Mouse (Mus musculus) midbrain, embryonic 15.5 days (tissue): ENCODE results near the gene Nudt16l1. TPM values are rescaled to one million over a fixed set of nuclear protein-coding genes. Genes with fewer than 3 reads are reported as not detected.

Experiments used
- ATAC-seq: fragments of 200-750 bp; cut with Nextera tagmentation; replicated peaks from 2 replicates; pipeline ENCODE4 v1.8.0; 2017; ENCODE audit warnings: moderate TSS enrichment
- H3K27ac ChIP-seq: fragments of 300-500 bp; sonication (generic); 2 replicates; pipeline ENCODE4 v1.5.1; 2015; ENCODE audit warnings: mild to moderate bottlenecking, inconsistent platforms
- H3K27me3 ChIP-seq: fragments of 300-500 bp; sonication (generic); replicated peaks from 2 replicates; pipeline ENCODE4 v1.6.1; 2015; ENCODE audit warnings: inconsistent platforms
- H3K36me3 ChIP-seq: fragments of 300-500 bp; sonication (generic); replicated peaks from 2 replicates; pipeline ENCODE4 v1.6.1; 2015; ENCODE audit warnings: inconsistent platforms
- H3K4me1 ChIP-seq: fragments of 300-500 bp; sonication (generic); 2 replicates; pipeline ENCODE4 v1.6.1; 2015; ENCODE audit warnings: inconsistent platforms
- H3K4me2 ChIP-seq: fragments of 300-500 bp; sonication (generic); 2 replicates; pipeline ENCODE4 v1.6.1; 2015; ENCODE audit warnings: inconsistent platforms, mild to moderate bottlenecking, moderate library complexity
- H3K4me3 ChIP-seq: fragments of 300-500 bp; sonication (generic); 2 replicates; pipeline ENCODE4 v1.5.1; 2015; ENCODE audit warnings: mild to moderate bottlenecking, inconsistent platforms
- H3K9ac ChIP-seq: fragments of 300-500 bp; sonication (generic); 2 replicates; pipeline ENCODE4 v1.6.1; 2015; ENCODE audit warnings: mild to moderate bottlenecking, inconsistent platforms
- H3K9me3 ChIP-seq: fragments of 300-500 bp; sonication (generic); 2 replicates; pipeline ENCODE4 v1.6.1; 2016; ENCODE audit warnings: inconsistent platforms
- WGBS: fragments of 180-500 bp; shearing (Covaris S2); methylation state at CpG from one replicate; pipeline ENCODE4 v1.1.7; 2015; ENCODE audit warnings: mixed read lengths; 5-methylcytosine and 5-hydroxymethylcytosine counted together
- polyA plus RNA-seq: library from polyadenylated mRNA; unstranded; fragments of >200 nt; fragmentation: Nextera tagmentation; extraction: Ambion mirVana; gene quantifications from 2 replicates; pipeline ENCODE4 v1.2.1, GENCODE M21; 2015

The Nudt16l1 gene
- polyA plus RNA-seq, result 123 and 132 TPM in 2 replicates

DNA sequence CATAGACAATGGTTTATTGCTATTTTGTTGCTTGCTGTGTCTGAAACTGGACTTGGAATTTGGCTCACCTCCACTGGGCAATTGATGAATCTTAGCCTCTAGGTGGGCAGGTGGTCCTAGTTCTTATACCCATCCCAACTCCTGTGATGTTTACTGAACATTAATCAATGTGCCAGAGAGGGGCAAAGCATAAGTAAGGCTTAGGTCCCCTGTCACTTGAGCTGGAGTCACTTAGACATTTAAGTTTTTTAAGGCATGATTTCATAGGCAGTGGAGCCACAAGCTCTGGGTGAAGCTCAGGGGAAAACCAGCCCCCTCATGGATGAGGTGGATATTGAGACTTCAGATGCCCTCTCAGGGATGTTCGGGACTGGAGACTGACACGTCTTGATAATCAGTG is at the start of gene Nudt16l1:
Nudt16l1 (plus strand) TSS at position 301 of the 400 bp plus-strand sequence.
- Histone ChIP-seq H3K4me3 (peak within 1 kb of the TSS; percentile 95), H3K4me1 (peaks cover 11% of the 10 kb centered on the region), H3K9me3 (no peaks in the 10 kb centered on the region), H3K4me2 (peak within 1 kb of the TSS; percentile 97), H3K9ac (peak within 1 kb of the TSS; percentile 98), H3K27ac (peak within 1 kb of the TSS; percentile 87), H3K27me3 (no peaks in the 10 kb centered on the region), H3K36me3 (peaks cover 31% of the 10 kb centered on the region)
- no peak for ATAC-seq
- 11% methylated on average over 2 of the region's 2 CpGs for WGBS

DNA sequence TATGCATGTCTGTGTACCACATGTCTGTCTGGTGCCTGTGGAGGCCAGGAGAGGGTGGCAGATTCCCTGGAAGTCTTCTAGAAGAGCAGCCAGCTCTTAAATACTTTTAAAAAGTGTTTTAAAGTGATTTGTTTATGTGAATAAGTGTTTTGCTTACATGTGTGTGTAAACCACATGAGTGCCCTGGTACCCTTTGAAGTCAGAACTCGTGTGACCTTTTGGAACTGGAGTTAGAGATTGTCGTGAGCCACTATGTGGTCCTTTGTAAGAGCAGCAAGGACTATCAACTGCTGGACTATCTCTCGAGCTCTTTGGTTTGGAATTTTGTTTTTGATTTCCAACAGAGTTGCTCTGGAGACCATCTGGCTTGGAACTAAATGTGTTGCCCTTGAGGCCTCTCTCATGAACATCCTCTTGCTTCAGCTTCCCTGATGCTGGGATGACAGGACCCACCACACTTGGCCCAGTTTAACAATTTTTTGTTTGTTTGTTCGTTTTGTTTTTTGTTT is 48.3 kb upstream of the Nudt16l1 start:
- no peaks in the 10 kb centered on the region for H3K9me3 ChIP-seq
- WGBS, result 80% methylated on average over 4 of the region's 4 CpGs
- peaks cover 36% of the 10 kb centered on the region for H3K4me1 ChIP-seq
- H3K36me3 ChIP-seq, result no peaks in the 10 kb centered on the region
- no peak for ATAC-seq
- no peak overlapping the region for H3K4me2 ChIP-seq
- H3K27me3 ChIP-seq, result no peaks in the 10 kb centered on the region
- H3K4me3 ChIP-seq, result no peak overlapping the region
- no peak overlapping the region for H3K27ac ChIP-seq
- H3K9ac ChIP-seq, result no peak overlapping the region

DNA sequence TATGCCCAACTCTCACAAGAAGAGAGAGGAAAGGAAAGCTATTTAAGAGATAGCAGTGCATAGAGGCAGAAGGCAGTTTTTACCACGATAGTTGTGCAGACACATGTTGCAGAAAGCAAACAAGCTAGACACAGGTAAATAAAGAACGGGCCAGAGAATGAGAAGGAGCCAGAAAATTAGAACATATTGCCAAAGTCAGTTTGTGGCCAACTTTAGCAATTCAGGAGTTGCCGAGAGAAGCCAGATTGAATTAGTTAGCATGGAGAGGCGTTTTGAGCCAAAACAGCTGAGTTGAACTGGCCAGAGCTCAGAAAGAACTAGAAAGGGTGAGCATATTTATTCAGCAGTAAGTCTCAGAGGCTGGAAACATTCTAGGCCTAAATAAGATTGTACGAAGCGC is 46.4 kb upstream of the Nudt16l1 start:
- no peak overlapping the region for H3K4me3 ChIP-seq
- WGBS, result 90% methylated on average over 6 of the region's 6 CpGs
- ATAC-seq, result no peak
- no peak overlapping the region for H3K9ac ChIP-seq
- H3K36me3 ChIP-seq, result no peaks in the 10 kb centered on the region
- peaks cover 30% of the 10 kb centered on the region for H3K4me1 ChIP-seq
- no peak overlapping the region for H3K27ac ChIP-seq
- no peaks in the 10 kb centered on the region for H3K9me3 ChIP-seq
- H3K4me2 ChIP-seq, result no peak overlapping the region
- no peaks in the 10 kb centered on the region for H3K27me3 ChIP-seq

DNA sequence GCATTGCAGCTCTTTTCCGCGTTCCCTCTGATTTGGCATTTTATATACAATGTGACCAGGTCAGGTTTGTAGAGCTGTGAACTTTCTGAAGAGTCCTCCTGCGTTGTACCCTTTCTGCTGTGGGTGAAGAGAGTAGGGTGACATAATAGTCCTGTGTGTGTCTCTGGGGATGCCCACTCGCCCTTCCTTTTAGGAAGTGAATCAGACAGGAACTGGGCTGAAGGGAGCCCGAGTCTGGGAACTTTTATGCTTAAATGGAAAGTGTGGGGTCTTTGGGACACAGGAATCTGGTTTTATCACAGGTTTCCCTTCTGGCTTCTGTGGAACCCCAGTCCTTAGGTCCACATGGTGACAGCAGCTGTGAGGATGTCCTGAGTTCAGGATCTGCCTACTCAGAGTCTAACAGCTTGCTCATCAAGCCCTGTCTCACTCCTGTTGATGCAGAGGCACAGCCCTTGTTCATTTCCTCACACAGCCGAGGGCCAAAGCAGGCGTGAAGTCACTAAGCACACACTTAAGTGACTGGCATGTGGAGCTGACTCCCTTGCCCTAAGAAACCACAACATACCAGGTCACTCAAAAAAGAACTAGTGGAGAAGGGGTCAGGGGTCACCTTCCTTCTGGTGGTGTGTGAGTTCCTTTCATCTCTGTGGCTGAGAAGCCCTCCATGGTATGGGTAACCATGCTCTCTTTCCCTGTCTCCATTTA is 44.2 kb upstream of the Nudt16l1 start:
- Histone ChIP-seq H3K4me3 (no peak overlapping the region), H3K27ac (no peak overlapping the region), H3K4me2 (no peak overlapping the region), H3K27me3 (no peaks in the 10 kb centered on the region), H3K9me3 (no peaks in the 10 kb centered on the region), H3K9ac (no peak overlapping the region), H3K36me3 (no peaks in the 10 kb centered on the region), H3K4me1 (peaks cover 13% of the 10 kb centered on the region)
- no peak for ATAC-seq
- 87% methylated on average over 7 of the region's 7 CpGs for WGBS

DNA sequence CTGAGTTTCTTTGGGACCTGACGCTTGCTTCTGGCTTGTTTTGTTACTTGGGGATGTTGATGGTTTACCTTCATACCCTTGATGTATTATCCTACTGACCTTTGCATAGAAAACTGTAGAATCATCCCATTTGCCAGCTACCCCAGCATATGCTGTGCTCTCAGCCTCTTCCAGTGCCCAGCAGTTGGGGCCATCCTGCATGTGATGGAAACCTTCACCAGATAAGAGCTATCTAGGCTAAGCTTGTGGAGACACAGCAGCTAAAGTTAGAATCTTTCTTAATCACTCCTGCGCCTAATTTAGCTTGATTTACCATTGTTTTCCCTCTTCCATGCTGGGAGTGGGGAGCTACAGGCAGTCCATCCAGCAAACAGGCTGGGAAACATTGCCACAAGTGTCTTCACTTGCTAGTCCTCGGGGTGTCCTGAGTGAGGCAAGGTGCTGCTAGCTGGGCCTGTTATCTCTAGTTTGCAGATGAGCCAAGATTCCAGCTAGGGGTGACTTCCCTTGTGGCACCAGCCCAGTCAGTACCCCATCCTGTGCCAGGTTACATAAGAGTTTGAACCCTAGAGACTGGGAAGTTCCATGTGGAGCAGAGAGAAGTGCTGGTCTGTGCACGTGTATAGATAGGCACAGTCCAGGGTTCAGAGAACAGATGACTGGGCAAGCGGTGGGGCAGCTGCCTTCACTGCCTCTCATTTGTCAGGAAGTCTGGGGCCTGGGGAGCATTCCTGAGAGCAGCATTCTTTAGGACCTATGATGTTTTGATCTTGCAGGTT is 42.1 kb upstream of the Nudt16l1 start:
- Histone ChIP-seq H3K4me1 (0 out of 2 replicates have a peak, but pooled peaks cover 5% of the 10 kb centered on the region), H3K9me3 (no peaks in the 10 kb centered on the region), H3K27ac (no peak overlapping the region), H3K4me3 (no peak overlapping the region), H3K36me3 (no peaks in the 10 kb centered on the region), H3K9ac (no peak overlapping the region), H3K4me2 (no peak overlapping the region), H3K27me3 (no peaks in the 10 kb centered on the region)
- WGBS, result 77% methylated on average over 5 of the region's 5 CpGs
- 0 out of 2 replicates have a peak, but pooled peaks have one; percentile 24 for ATAC-seq

DNA sequence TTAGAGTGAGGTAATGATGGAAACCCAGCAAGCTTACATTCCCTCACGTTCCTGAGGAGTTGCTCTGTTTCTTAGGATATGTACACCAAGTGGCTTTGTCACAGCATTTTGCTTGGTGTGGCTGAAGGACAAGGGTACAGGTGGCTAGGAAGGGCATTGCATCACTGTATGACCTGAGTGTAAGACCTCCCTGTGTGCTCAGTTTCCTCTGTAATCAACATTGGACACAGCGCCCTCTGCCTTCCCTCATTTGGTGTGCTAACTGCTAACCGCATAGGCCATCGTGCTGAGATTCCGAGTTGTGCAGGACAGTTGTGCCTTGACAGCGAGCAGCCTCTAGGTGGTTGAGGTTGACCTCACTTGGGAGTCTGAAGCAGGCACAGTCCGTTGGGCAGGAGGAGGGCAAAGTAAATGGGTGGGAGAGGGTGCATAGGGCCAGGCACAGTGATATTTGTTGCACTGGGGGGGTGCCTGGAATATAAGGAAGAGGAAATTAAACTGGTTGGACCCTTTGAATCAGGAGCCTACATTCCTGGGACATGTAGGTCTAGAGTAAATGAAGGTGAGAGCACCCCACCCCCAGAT is 41.3 kb upstream of the Nudt16l1 start:
- H3K27ac ChIP-seq, result no peak overlapping the region
- no peak overlapping the region for H3K4me3 ChIP-seq
- no peaks in the 10 kb centered on the region for H3K36me3 ChIP-seq
- no peak overlapping the region for H3K4me2 ChIP-seq
- 0 out of 2 replicates have a peak, but pooled peaks cover 5% of the 10 kb centered on the region for H3K4me1 ChIP-seq
- H3K9me3 ChIP-seq, result no peaks in the 10 kb centered on the region
- no peak overlapping the region for H3K9ac ChIP-seq
- ATAC-seq, result no peak
- 61% methylated on average over 7 of the region's 7 CpGs for WGBS
- H3K27me3 ChIP-seq, result no peaks in the 10 kb centered on the region

DNA sequence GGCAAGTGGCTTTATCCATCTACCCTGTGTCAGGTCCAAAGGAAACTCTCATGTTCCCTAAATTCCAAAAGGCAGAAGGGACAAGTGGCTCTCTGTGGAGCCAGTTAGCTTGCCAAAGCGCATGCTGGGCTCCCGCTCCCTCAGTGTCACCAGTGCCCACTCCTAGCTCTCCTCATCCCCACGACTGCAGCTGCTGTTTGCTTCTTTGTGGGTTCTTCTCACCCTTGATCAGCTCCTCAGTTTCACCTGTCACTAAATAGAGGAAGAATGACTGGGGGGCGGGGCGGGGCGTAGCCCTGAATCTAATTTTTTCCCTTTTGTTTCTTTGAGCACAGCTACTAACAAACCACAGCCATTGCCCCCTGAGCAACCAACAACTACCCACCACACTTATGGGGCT is 39.7 kb upstream of the Nudt16l1 start:
- Histone ChIP-seq H3K4me1 (0 out of 2 replicates have a peak, but pooled peaks cover 5% of the 10 kb centered on the region), H3K4me2 (no peak overlapping the region), H3K36me3 (no peaks in the 10 kb centered on the region), H3K9ac (no peak overlapping the region), H3K4me3 (no peak overlapping the region), H3K27ac (no peak overlapping the region), H3K27me3 (no peaks in the 10 kb centered on the region), H3K9me3 (no peaks in the 10 kb centered on the region)
- ATAC-seq, result no peak
- 85% methylated on average over 6 of the region's 6 CpGs for WGBS

DNA sequence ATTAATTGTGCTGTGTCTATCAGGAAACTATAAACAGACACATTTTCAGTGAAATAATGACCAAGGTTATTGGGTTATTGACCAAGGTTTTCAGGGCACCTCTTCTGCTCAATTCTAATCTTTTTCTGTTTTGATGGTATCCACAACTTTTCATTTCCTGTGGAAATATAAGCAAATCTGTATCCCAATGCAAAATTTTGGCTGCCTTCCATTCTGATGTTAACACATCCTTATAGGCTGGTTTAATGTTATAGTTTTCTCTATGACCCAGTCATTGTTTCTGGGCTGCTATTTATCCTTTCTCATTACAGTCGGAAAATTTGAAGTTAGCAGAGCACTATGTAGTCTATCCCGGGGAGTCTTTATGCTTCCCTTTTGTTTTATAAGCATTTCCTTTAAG is 38.9 kb upstream of the Nudt16l1 start:
- Histone ChIP-seq H3K36me3 (no peaks in the 10 kb centered on the region), H3K27me3 (no peaks in the 10 kb centered on the region), H3K4me2 (no peak overlapping the region), H3K4me1 (0 out of 2 replicates have a peak, but pooled peaks cover 5% of the 10 kb centered on the region), H3K4me3 (no peak overlapping the region), H3K27ac (no peak overlapping the region), H3K9ac (no peak overlapping the region), H3K9me3 (no peaks in the 10 kb centered on the region)
- no peak for ATAC-seq
- 84% methylated on average over 2 of the region's 2 CpGs for WGBS

DNA sequence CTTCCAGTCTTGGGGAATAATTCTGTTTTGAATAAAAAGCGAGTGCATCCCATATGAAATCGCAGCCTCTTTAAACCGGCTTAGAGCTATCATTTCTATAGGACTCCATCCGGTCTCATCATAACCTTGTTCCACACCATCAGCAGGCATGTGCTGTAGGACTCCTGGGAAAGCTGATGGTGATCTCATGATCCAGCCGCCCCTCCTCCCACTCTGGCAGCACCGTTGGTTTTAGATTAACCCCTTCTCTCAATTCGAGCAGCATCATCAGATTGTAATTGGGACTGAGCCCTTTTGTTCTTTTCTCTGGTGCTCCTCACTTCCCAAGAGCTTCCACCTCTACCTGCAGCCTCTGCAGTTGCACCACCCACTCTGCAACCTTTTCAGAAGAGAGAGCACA is 37.4 kb upstream of the Nudt16l1 start:
- Histone ChIP-seq H3K4me2 (no peak overlapping the region), H3K9me3 (no peaks in the 10 kb centered on the region), H3K36me3 (no peaks in the 10 kb centered on the region), H3K4me3 (no peak overlapping the region), H3K27me3 (no peaks in the 10 kb centered on the region), H3K27ac (no peak overlapping the region), H3K9ac (no peak overlapping the region), H3K4me1 (0 out of 2 replicates have a peak, but pooled peaks cover 5% of the 10 kb centered on the region)
- ATAC-seq, result no peak
- 55% methylated on average over 7 of the region's 7 CpGs for WGBS

DNA sequence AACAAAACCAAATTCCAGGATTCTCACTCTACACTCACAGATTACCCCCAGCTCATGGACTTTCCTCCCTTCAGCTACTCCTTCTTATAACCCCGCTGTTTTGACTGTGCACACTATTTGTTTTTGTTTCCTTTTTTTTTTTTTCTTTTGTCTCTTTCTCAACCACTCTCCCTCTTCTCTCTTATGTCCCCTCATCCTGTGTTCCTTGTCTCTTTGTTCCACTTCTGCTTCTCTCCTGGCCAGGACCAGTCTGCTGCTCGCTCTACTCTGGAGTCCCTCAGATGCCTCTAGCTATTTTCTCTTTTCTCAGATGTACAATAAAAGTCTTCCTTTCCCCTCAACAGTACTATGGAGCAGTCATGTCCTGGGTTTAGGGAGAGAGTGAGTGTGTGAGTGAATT is 36.2 kb upstream of the Nudt16l1 start:
- Histone ChIP-seq H3K4me1 (no peaks in the 10 kb centered on the region), H3K27ac (no peak overlapping the region), H3K9ac (no peak overlapping the region), H3K36me3 (no peaks in the 10 kb centered on the region), H3K4me3 (no peak overlapping the region), H3K4me2 (no peak overlapping the region), H3K9me3 (no peaks in the 10 kb centered on the region), H3K27me3 (no peaks in the 10 kb centered on the region)
- ATAC-seq, result no peak
- 88% methylated on average over 2 of the region's 2 CpGs for WGBS

DNA sequence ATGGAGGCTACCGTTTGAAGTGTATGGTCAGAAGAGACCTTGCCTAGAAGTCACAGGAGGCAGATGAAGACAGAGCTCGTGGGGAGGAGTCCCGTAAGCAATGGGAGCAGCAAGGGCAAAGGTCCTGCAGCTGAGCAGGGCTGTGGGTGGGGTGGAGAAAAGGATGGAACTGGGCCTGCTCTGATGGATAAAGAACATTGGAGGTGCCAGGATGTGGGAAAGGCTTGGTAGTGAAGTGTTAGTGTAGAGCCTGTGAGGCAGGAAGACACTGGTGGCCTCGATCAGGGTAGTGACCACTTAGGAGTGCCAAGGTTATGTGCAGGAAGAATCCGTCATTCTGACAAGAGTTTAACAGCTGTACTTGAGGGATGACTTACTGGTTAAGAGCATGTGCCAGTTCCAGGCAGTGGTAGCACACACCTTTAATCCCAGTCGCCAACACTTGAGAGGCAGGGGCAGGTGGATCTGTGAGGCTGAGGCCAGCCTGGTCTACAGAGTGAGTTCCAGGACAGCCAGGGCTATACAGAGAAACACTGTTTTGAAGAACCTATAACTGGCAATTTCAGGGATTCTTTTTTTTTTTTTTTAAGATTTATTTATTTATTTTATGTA is 35.0 kb upstream of the Nudt16l1 start:
- Histone ChIP-seq H3K4me2 (no peak overlapping the region), H3K27ac (no peak overlapping the region), H3K4me1 (no peaks in the 10 kb centered on the region), H3K4me3 (no peak overlapping the region), H3K27me3 (no peaks in the 10 kb centered on the region), H3K9ac (no peak overlapping the region), H3K9me3 (no peaks in the 10 kb centered on the region), H3K36me3 (0 out of 2 replicates have a peak, but pooled peaks cover 3% of the 10 kb centered on the region)
- no peak for ATAC-seq
- WGBS, result 87% methylated on average over 6 of the region's 6 CpGs

DNA sequence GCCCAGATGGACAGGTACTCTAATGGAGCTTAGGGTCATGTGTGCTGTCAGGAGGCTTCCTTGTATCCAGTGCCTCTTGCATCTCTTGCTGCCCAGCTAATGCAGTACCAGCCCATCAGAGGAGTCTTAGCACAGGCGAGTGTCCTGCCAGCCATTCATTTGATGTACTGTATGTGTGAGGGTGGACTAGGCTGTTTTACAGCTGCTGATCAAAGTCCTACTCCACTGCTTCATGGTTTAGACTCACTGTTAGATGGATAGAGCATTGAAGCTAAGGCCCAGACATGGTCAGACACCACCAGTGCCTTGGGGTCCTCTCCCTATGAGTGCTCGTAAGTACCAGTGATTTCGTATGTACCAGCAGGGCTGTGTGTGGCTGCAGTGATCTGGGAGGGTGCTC is 33.7 kb upstream of the Nudt16l1 start:
- WGBS, result 93% methylated on average over 3 of the region's 3 CpGs

More for the DNA sequence above, 33.7 kb upstream of the Nudt16l1 start:
- Histone ChIP-seq H3K4me1 (no peaks in the 10 kb centered on the region), H3K27ac (no peak overlapping the region), H3K4me3 (no peak overlapping the region), H3K4me2 (no peak overlapping the region), H3K9me3 (no peaks in the 10 kb centered on the region), H3K9ac (no peak overlapping the region), H3K27me3 (no peaks in the 10 kb centered on the region), H3K36me3 (peaks cover 8% of the 10 kb centered on the region; the same call in 1 of the 2 replicates)
- ATAC-seq, result no peak
